In the genomic region with DNA sequence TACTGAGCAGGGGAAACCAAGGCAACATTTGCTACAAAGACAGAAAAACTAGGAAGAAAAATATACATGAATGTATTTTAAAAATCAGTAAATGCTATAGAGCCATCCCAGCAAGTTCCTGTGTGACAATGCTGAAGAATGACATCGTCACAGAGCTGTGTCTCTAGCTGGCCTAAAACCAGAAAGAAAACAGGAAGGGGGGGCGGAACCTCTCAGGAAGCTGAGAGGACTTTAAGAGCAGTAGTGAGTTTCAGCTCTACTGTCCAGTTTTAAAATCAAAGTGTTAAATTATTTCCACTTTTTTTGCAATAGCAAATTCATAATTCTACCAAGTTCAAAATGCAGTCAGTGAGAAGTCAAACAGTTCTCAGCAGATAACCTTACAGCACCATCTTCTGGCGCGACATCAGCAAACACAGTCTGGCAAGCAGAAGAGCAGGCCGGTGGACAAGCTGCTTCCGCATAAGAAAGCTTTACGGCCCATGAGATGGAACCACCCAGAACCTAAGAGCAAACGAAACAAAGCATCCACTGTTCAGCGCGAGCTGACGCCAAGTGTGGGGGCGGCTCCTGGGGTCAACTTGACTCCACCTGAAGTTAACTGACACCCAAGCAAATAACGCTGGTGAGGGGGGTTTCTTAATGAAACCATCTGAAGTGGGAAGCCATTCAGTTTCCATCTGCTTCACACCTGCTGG, we compare ENCODE assay signal across 8 mouse cellular contexts. TPM values are rescaled to one million over a fixed set of nuclear protein-coding genes. Genes with fewer than 3 reads are reported as not detected.
DNase-seq lines count a peak whose midpoint lies in the region; ATAC-seq and TF ChIP-seq lines count a peak whose summit lies in the region.
"Had no signal": no experiment of that assay in that cellular context is flagged by ENCODE, and none has a peak within 500 bp of the region (broad histone marks: within the 10 kb centered on the region; RNA-seq: fewer than 3 reads in every experiment).

No protein-coding gene starts in this region.

- H3K27ac ChIP-seq in bone marrow macrophage, adult 2 months (ENCODE audit: insufficient read depth, low read depth, low read length): 0 out of 2 replicates have a peak overlapping the region, but pooled peaks have one; percentile 26
- no peak overlapping the region for H3K27ac ChIP-seq in limb, embryonic 11.5 days (replicated peaks; ENCODE audit: low read depth, low read length)
- H3K27ac ChIP-seq: limb, embryonic 12.5 days had no signal

- no peak overlapping the region for H3K4me3 ChIP-seq in bone marrow macrophage, adult 2 months (ENCODE audit: insufficient read depth, low read length)
- no peak overlapping the region for H3K4me3 ChIP-seq in limb, embryonic 11.5 days (ENCODE audit: low read depth, low read length)
- H3K4me3 ChIP-seq: limb, embryonic 12.5 days had no signal

- 0 out of 2 replicates have a peak, but pooled peaks cover 4% of the 10 kb centered on the region for H3K36me3 ChIP-seq in limb, embryonic 11.5 days (ENCODE audit: control insufficient read depth, insufficient read depth, low read length)

- DNase-seq in layer of hippocampus, adult 9-11 months: peak; percentile 38
- DNase-seq in layer of hippocampus, adult 9-10 months (ENCODE audit: low spot score): no peak
- DNase-seq in limb, embryonic 11.5 days (ENCODE audit: low spot score): peak; percentile 38
- DNase-seq in adipocyte (ENCODE audit: low spot score): no peak
- no peak for DNase-seq in adrenal gland, adult 8-10 months

- H3K4me2 ChIP-seq in limb, embryonic 11.5 days (ENCODE audit: low read depth, severe bottlenecking): no peak overlapping the region
- H3K4me2 ChIP-seq: limb, embryonic 12.5 days had no signal

- no peak overlapping the region for H3K9ac ChIP-seq in limb, embryonic 11.5 days (ENCODE audit: low read length)
- H3K9ac ChIP-seq: limb, embryonic 12.5 days had no signal

- no peak for TF ChIP-seq CTCF in bone marrow macrophage, adult 2 months (IDR thresholded peaks at IDR 0.05; ENCODE audit: low read depth, low read length)

- H3K27me3 ChIP-seq in limb, embryonic 11.5 days (ENCODE audit: control insufficient read depth, insufficient read depth, low read length): no peaks in the 10 kb centered on the region
- H3K27me3 ChIP-seq: limb, embryonic 12.5 days had no signal

- H3K4me1 ChIP-seq in bone marrow macrophage, adult 2 months (ENCODE audit: control insufficient read depth, insufficient read depth, low read length): peaks cover 12% of the 10 kb centered on the region
- no peaks in the 10 kb centered on the region; the same call in 1 of the 2 replicates for H3K4me1 ChIP-seq in limb, embryonic 11.5 days (ENCODE audit: control insufficient read depth, insufficient read depth, low read length)

- ATAC-seq in granulocyte monocyte progenitor cell, adult 5-6 weeks (replicated peaks; ENCODE audit: poor library complexity, severe bottlenecking): peak; percentile 35; the same call in 1 of the 2 replicates
- ATAC-seq in limb, embryonic 11.5 days (ENCODE audit: insufficient number of reproducible peaks, low FRiP score, low TSS enrichment, low read depth): no peak

- H3K9me3 ChIP-seq in limb, embryonic 11.5 days (ENCODE audit: control insufficient read depth, low read length): no peaks in the 10 kb centered on the region
- H3K9me3 ChIP-seq: limb, embryonic 12.5 days had no signal

- TF ChIP-seq POLR2A in bone marrow macrophage, adult 2 months (IDR thresholded peaks at IDR 0.05; ENCODE audit: borderline replicate concordance, low read depth, low read length): no peak

- WGBS in limb, embryonic 11.5 days: 70% methylated on average over 13 of the region's 13 CpGs

RNA-seq across cellular contexts. Expression of a gene that starts 23.3 kb away (rescaled TPM):
- polyA plus RNA-seq in bone marrow macrophage, adult 2 months (2012; ENCODE audit: insufficient read depth, insufficient read length, missing spikeins): 23.7 and 24.2 TPM in 2 replicates
- 19.9 and 23.6 TPM in 2 replicates for total RNA-seq in granulocyte monocyte progenitor cell, adult 5-6 weeks (2014; fragmentation: Nextera tagmentation)
- total RNA-seq in granulocyte monocyte progenitor cell, adult 5-6 weeks (2017): 33.4 and 33.6 TPM in 2 replicates
- polyA plus RNA-seq in limb, embryonic 11.5 days (2014; fragmentation: Nextera tagmentation; extraction: Ambion mirVana): 22.6 and 26.3 TPM in 2 replicates
- 10 to 100 TPM; 26.5 to 32.2 (median 31.0) TPM for total RNA-seq in adrenal gland, adult 8-10 months (2022)

Comparison
In these comparisons a context has a peak if more than half of its experiments do, and no peak if none do; other contexts are left out.
1. DNase-seq: peak in layer of hippocampus, adult 9-11 months (single experiment) and limb, embryonic 11.5 days (single experiment); none in layer of hippocampus, adult 9-10 months (single experiment), adipocyte (single experiment) and adrenal gland, adult 8-10 months (single experiment).